Mouse (Mus musculus) kidney, embryonic 16.5 days (tissue): ENCODE data around the gene Frmd5. TPM values are rescaled to one million over a fixed set of nuclear protein-coding genes. Genes with fewer than 3 reads are reported as not detected.

Source experiments
- ATAC-seq: fragments of 200-750 bp; cut with Nextera tagmentation; 2 replicates; pipeline ENCODE4 v1.8.0; 2017; ENCODE audit warnings: moderate TSS enrichment; ENCODE audit not compliant: low FRiP score, low TSS enrichment
- H3K27ac ChIP-seq: fragments of 300-500 bp; sonication (generic); 2 replicates; pipeline ENCODE4 v1.5.1; 2014; ENCODE audit warnings: low read length
- H3K27me3 ChIP-seq: fragments of 300-500 bp; sonication (generic); 2 replicates; pipeline ENCODE4 v1.6.1; 2014; ENCODE audit warnings: low read length, control low read depth, mixed read lengths; ENCODE audit not compliant: insufficient read depth
- H3K36me3 ChIP-seq: fragments of 300-500 bp; sonication (generic); 2 replicates; pipeline ENCODE4 v1.6.1; 2014; ENCODE audit warnings: low read length, control low read depth, mixed read lengths; ENCODE audit not compliant: insufficient read depth
- H3K4me1 ChIP-seq: fragments of 300-500 bp; sonication (generic); 2 replicates; pipeline ENCODE4 v1.6.1; 2014; ENCODE audit warnings: low read length, control low read depth, mixed read lengths; ENCODE audit not compliant: insufficient read depth
- H3K4me2 ChIP-seq: fragments of 300-500 bp; sonication (generic); replicated peaks from 2 replicates; pipeline ENCODE4 v1.6.1; 2014; ENCODE audit warnings: low read depth, low read length
- H3K4me3 ChIP-seq: fragments of 300-500 bp; sonication (generic); 2 replicates; pipeline ENCODE4 v1.5.1; 2014; ENCODE audit warnings: mild to moderate bottlenecking, low read length
- H3K9ac ChIP-seq: fragments of 300-500 bp; sonication (generic); replicated peaks from 2 replicates; pipeline ENCODE4 v1.6.1; 2014; ENCODE audit warnings: low read length
- H3K9me3 ChIP-seq: fragments of 300-500 bp; sonication (generic); 2 replicates; pipeline ENCODE4 v1.6.1; 2016; ENCODE audit warnings: low read length, control low read depth
- WGBS: fragments of 180-500 bp; shearing (Covaris S2); extraction: QIAGEN DNeasy Blood & Tissue Kit; methylation state at CpG from one replicate; pipeline ENCODE4 v1.1.7; 2014; 5-methylcytosine and 5-hydroxymethylcytosine counted together
- polyA plus RNA-seq: library from polyadenylated mRNA; unstranded; fragments of >200 nt; fragmentation: Nextera tagmentation; extraction: Ambion mirVana; gene quantifications from 2 replicates; pipeline ENCODE4 v1.2.1, GENCODE M21; 2015

Gene Frmd5
- polyA plus RNA-seq, 1 experiment from 2014 or later, result 1.8 TPM

- no peak overlapping the region for H3K4me2 ChIP-seq
- no peaks in the 10 kb centered on the region for H3K27me3 ChIP-seq
- H3K9me3 ChIP-seq, result no peaks in the 10 kb centered on the region
- H3K4me1 ChIP-seq, result no peaks in the 10 kb centered on the region
- H3K4me3 ChIP-seq, result no peak overlapping the region
- no peak for ATAC-seq
- 79% methylated on average over 5 of the region's 5 CpGs for WGBS
- H3K27ac ChIP-seq, result no peak overlapping the region
- H3K36me3 ChIP-seq, result no peaks in the 10 kb centered on the region
- no peak overlapping the region for H3K9ac ChIP-seq
These were observed 148.6 kb downstream of the Frmd5 start for GRCm38 (mm10) chr2:121658123-121658767.

DNA sequence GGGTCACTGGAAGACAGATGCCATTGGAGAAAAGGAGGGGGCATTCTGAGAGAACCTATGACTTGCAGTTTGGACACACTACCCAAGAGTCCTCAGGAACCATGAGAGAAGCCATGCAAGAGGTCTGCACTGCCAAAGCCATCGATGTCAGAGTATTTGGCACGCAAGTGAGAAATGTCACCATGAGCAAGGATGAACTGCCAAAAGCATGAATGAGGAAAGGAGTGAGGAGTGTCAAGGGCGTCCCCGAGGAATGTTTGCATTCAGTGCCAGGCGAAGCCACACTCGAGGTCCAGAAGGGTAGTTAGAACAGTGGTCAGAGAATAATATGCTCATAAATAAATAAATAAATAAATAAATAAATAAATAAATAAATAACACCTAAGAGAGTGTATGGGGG lies 150.9 kb downstream of the Frmd5 start:
- Histone ChIP-seq H3K27ac (no peak overlapping the region), H3K9me3 (no peaks in the 10 kb centered on the region), H3K27me3 (no peaks in the 10 kb centered on the region), H3K4me3 (no peak overlapping the region), H3K4me1 (no peaks in the 10 kb centered on the region), H3K4me2 (no peak overlapping the region), H3K9ac (no peak overlapping the region), H3K36me3 (no peaks in the 10 kb centered on the region)
- no peak for ATAC-seq
- 82% methylated on average over 6 of the region's 6 CpGs for WGBS

DNA sequence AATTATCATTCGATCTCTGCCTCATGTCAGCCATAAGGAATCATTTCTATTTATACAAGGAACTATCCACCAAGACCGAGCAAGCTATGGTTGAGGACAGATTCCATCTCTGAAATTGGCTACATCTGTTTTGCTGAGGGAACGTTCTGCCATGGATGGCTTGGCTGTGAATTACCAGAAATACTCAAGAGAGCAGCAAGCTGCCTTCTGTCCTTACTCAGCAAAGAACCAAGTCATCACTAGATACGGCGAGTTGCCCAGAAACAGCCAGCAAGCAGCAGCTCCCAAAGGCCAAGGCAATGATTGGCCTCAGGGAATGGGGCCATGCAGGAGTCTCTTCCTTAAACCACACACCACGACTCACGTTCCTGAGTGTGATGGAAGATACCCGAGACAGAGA lies 151.8 kb downstream of the Frmd5 start:
- WGBS, result 73% methylated on average over 8 of the region's 8 CpGs
- no peak for ATAC-seq
- Histone ChIP-seq H3K4me2 (no peak overlapping the region), H3K9ac (no peak overlapping the region), H3K4me1 (no peaks in the 10 kb centered on the region), H3K9me3 (no peaks in the 10 kb centered on the region), H3K27ac (no peak overlapping the region), H3K27me3 (no peaks in the 10 kb centered on the region), H3K36me3 (no peaks in the 10 kb centered on the region), H3K4me3 (no peak overlapping the region)

GRCm38 (mm10) chr2:121646528-121646927 lies 160.4 kb downstream of the Frmd5 start:
- Histone ChIP-seq H3K4me1 (0 out of 2 replicates have a peak, but pooled peaks cover under 1% of the 10 kb centered on the region), H3K9ac (no peak overlapping the region), H3K27ac (no peak overlapping the region), H3K4me2 (no peak overlapping the region), H3K9me3 (no peaks in the 10 kb centered on the region), H3K4me3 (no peak overlapping the region), H3K36me3 (no peaks in the 10 kb centered on the region), H3K27me3 (no peaks in the 10 kb centered on the region)
- ATAC-seq, result no peak
- 57% methylated on average over 4 of the region's 4 CpGs for WGBS

- H3K4me2 ChIP-seq, result no peak overlapping the region
- H3K9me3 ChIP-seq, result no peaks in the 10 kb centered on the region
- H3K27me3 ChIP-seq, result no peaks in the 10 kb centered on the region
- no peaks in the 10 kb centered on the region for H3K36me3 ChIP-seq
- H3K4me1 ChIP-seq, result peaks cover 8% of the 10 kb centered on the region; the same call in 1 of the 2 replicates
- no peak overlapping the region for H3K4me3 ChIP-seq
- H3K9ac ChIP-seq, result no peak overlapping the region
- no peak for ATAC-seq
- 42% methylated on average over 6 of the region's 6 CpGs for WGBS
- no peak overlapping the region for H3K27ac ChIP-seq
These were observed 164.0 kb downstream of the Frmd5 start for GRCm38 (mm10) chr2:121642934-121643333.

- H3K4me3 ChIP-seq, result no peak overlapping the region
- 61% methylated on average over 4 of the region's 4 CpGs for WGBS
- H3K36me3 ChIP-seq, result no peaks in the 10 kb centered on the region
- no peaks in the 10 kb centered on the region for H3K9me3 ChIP-seq
- peaks cover 3% of the 10 kb centered on the region; the same call in 1 of the 2 replicates for H3K4me1 ChIP-seq
- ATAC-seq, result no peak
- H3K27me3 ChIP-seq, result no peaks in the 10 kb centered on the region
- H3K4me2 ChIP-seq, result no peak overlapping the region
- H3K27ac ChIP-seq, result no peak overlapping the region
- no peak overlapping the region for H3K9ac ChIP-seq
These were observed 174.8 kb downstream of the Frmd5 start for GRCm38 (mm10) chr2:121632091-121632490.

GRCm38 (mm10) chr2:121630286-121630685 lies 176.6 kb downstream of the Frmd5 start:
- 56% methylated on average over 5 of the region's 5 CpGs for WGBS
- H3K27ac ChIP-seq, result no peak overlapping the region
- H3K9me3 ChIP-seq, result no peaks in the 10 kb centered on the region
- no peak for ATAC-seq
- H3K4me3 ChIP-seq, result no peak overlapping the region
- no peaks in the 10 kb centered on the region for H3K36me3 ChIP-seq
- no peaks in the 10 kb centered on the region for H3K27me3 ChIP-seq
- no peak overlapping the region for H3K4me2 ChIP-seq
- no peak overlapping the region for H3K9ac ChIP-seq
- peaks cover 3% of the 10 kb centered on the region; the same call in 1 of the 2 replicates for H3K4me1 ChIP-seq

GRCm38 (mm10) chr2:121628290-121628689 lies 178.6 kb downstream of the Frmd5 start:
- peaks cover 3% of the 10 kb centered on the region; the same call in 1 of the 2 replicates for H3K4me1 ChIP-seq
- no peaks in the 10 kb centered on the region for H3K36me3 ChIP-seq
- 0 out of 2 replicates have a peak, but pooled peaks have one; percentile 31 for ATAC-seq
- H3K9me3 ChIP-seq, result no peaks in the 10 kb centered on the region
- no peak overlapping the region for H3K27ac ChIP-seq
- 46% methylated on average over 10 of the region's 10 CpGs for WGBS
- no peak overlapping the region for H3K9ac ChIP-seq
- no peak overlapping the region for H3K4me2 ChIP-seq
- H3K27me3 ChIP-seq, result no peaks in the 10 kb centered on the region
- no peak overlapping the region for H3K4me3 ChIP-seq

GRCm38 (mm10) chr2:121625901-121626300 lies 181.0 kb downstream of the Frmd5 start:
- WGBS, result 94% methylated on average over 3 of the region's 3 CpGs
- H3K4me3 ChIP-seq, result no peak overlapping the region
- ATAC-seq, result no peak
- no peak overlapping the region for H3K9ac ChIP-seq
- H3K27ac ChIP-seq, result no peak overlapping the region
- no peaks in the 10 kb centered on the region for H3K9me3 ChIP-seq
- H3K36me3 ChIP-seq, result no peaks in the 10 kb centered on the region
- H3K4me1 ChIP-seq, result no peaks in the 10 kb centered on the region
- no peak overlapping the region for H3K4me2 ChIP-seq
- no peaks in the 10 kb centered on the region for H3K27me3 ChIP-seq

DNA sequence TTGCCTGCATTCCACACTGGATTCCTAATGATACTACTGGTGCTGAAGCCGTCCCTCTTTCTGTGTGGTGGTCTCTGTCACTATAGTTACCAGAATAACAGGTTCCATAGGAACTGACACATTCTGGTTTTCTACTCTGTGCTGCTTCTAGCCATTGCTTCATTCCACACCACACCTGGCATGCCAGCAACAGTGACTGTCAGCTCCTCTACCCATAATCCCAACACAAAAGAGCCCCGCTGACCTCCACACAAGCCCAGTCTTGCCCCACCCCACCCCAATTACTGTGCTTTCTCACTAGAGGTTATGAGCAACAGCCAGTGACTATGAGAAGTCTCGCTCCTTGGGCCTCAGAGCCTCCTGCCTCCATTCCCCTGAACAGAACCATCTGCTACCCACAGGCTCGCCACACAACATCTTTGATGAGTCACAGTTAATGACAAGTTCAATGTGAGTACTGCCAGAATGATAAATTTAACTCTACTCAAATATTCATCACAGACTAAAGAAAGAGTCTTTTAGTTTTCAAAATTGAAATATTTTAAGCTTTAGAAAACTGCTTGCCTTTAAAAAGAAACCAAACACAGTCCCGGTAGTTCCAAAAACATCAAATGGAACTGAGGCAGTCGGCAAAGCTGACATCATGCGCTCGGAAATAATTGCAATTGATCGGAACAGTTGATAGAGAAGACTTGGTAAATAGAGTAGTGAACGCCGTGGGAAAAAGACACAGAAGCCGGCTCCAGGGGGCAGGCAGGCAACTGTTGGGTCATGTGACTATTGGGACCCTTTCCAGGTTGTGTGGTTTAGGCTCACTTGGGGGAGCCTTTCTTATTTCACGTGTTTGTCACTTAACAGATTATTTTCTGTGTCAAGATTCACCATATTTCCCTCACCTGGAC lies 185.4 kb downstream of the Frmd5 start:
- no peaks in the 10 kb centered on the region for H3K9me3 ChIP-seq
- no peak overlapping the region for H3K4me2 ChIP-seq
- no peaks in the 10 kb centered on the region for H3K36me3 ChIP-seq
- 60% methylated on average over 13 of the region's 13 CpGs for WGBS
- no peak overlapping the region for H3K4me3 ChIP-seq
- H3K9ac ChIP-seq, result no peak overlapping the region
- H3K27ac ChIP-seq, result no peak overlapping the region
- ATAC-seq, result no peak
- no peaks in the 10 kb centered on the region for H3K27me3 ChIP-seq
- no peaks in the 10 kb centered on the region for H3K4me1 ChIP-seq
